Mouse (Mus musculus) kidney, postnatal 0 days (tissue): ENCODE results near the gene Tdrd5. TPM values are rescaled to one million over a fixed set of nuclear protein-coding genes. Genes with fewer than 3 reads are reported as not detected.

ENCODE experiments used
- ATAC-seq: fragments of 200-750 bp; cut with Nextera tagmentation; replicated peaks from 2 replicates; pipeline ENCODE4 v1.8.0; 2017; ENCODE audit warnings: low read depth, moderate number of reproducible peaks, moderate TSS enrichment, moderate library complexity; ENCODE audit not compliant: low FRiP score
- DNase-seq: peaks from one replicate; pipeline ENCODE4 v3.0.0-alpha.2; 2016; ENCODE audit warnings: low spot score
- H3K27ac ChIP-seq: fragments of 300-500 bp; sonication (generic); 2 replicates; pipeline ENCODE4 v1.5.1; 2014; ENCODE audit warnings: mild to moderate bottlenecking
- H3K27me3 ChIP-seq: fragments of 300-500 bp; sonication (generic); 2 replicates; pipeline ENCODE4 v1.6.1; 2014; ENCODE audit warnings: low read length, mixed read lengths; ENCODE audit not compliant: insufficient read depth
- H3K36me3 ChIP-seq: fragments of 300-500 bp; sonication (generic); 2 replicates; pipeline ENCODE4 v1.6.1; 2014; ENCODE audit warnings: low read length, mixed read lengths; ENCODE audit not compliant: insufficient read depth
- H3K4me1 ChIP-seq: fragments of 300-500 bp; sonication (generic); replicated peaks from 2 replicates; pipeline ENCODE4 v1.6.1; 2014; ENCODE audit warnings: antibody characterized with exemption, low read length, mixed read lengths; ENCODE audit not compliant: insufficient read depth
- H3K4me2 ChIP-seq: fragments of 300-500 bp; sonication (generic); 2 replicates; pipeline ENCODE4 v1.6.1; 2014; ENCODE audit warnings: mild to moderate bottlenecking, low read length, moderate library complexity, mixed read lengths
- H3K4me3 ChIP-seq: fragments of 300-500 bp; sonication (generic); replicated peaks from 2 replicates; pipeline ENCODE4 v1.5.1; 2014; ENCODE audit warnings: low read depth, low read length
- H3K9ac ChIP-seq: fragments of 300-500 bp; sonication (generic); 2 replicates; pipeline ENCODE4 v1.6.1; 2014; ENCODE audit warnings: low read depth, low read length
- H3K9me3 ChIP-seq: fragments of 300-500 bp; sonication (generic); replicated peaks from 2 replicates; pipeline ENCODE4 v1.6.1; 2016; ENCODE audit warnings: low read length, inconsistent platforms, mixed read lengths
- CTCF ChIP-seq: IDR thresholded peaks from 2 replicates; pipeline ENCODE4 v1.5.1; 2016; ENCODE audit warnings: antibody characterized with exemption, low read depth, mild to moderate bottlenecking, moderate library complexity
- WGBS: fragments of 180-500 bp; shearing (Covaris S2); extraction: QIAGEN DNeasy Blood & Tissue Kit; methylation state at CpG from one replicate; pipeline ENCODE4 v1.1.7; 2014; 5-methylcytosine and 5-hydroxymethylcytosine counted together
- polyA plus RNA-seq: library from polyadenylated mRNA; unstranded; fragments of >200 nt; fragmentation: Nextera tagmentation; extraction: Ambion mirVana; gene quantifications from 2 replicates; pipeline ENCODE4 v1.2.1, GENCODE M21; 2015

The Tdrd5 gene
- polyA plus RNA-seq, 1 experiment from 2014 or later: 4.5 TPM

GRCm38 (mm10) chr1:156247893-156248292, 55.6 kb downstream of the Tdrd5 start:
- Histone ChIP-seq H3K4me3 (no peak overlapping the region), H3K36me3 (no peaks in the 10 kb centered on the region), H3K4me1 (no peaks in the 10 kb centered on the region), H3K9ac (no peak overlapping the region), H3K4me2 (no peak overlapping the region), H3K9me3 (no peaks in the 10 kb centered on the region), H3K27me3 (no peaks in the 10 kb centered on the region), H3K27ac (no peak overlapping the region)
- TF ChIP-seq CTCF: no peak
- ATAC-seq (no peak), DNase-seq (no peak)
- WGBS: 38% methylated on average over 3 of the region's 3 CpGs

GRCm38 (mm10) chr1:156241713-156242348, 61.6 kb downstream of the Tdrd5 start:
- no peak overlapping the region for H3K4me2 ChIP-seq
- no peaks in the 10 kb centered on the region for H3K36me3 ChIP-seq
- no peak overlapping the region for H3K4me3 ChIP-seq
- H3K4me1 ChIP-seq: no peaks in the 10 kb centered on the region
- H3K9ac ChIP-seq: no peak overlapping the region
- ATAC-seq (no peak), DNase-seq (peak; percentile 86)
- H3K27ac ChIP-seq: no peak overlapping the region
- peak; percentile 90 for TF ChIP-seq CTCF
- 8% methylated on average over 14 of the region's 14 CpGs for WGBS
- no peaks in the 10 kb centered on the region for H3K9me3 ChIP-seq
- no peaks in the 10 kb centered on the region for H3K27me3 ChIP-seq

- TF ChIP-seq CTCF: peak; percentile 73
- H3K27ac ChIP-seq: no peak overlapping the region
- no peaks in the 10 kb centered on the region for H3K4me1 ChIP-seq
- no peaks in the 10 kb centered on the region for H3K9me3 ChIP-seq
- no peak overlapping the region for H3K4me3 ChIP-seq
- DNase-seq: peak; percentile 63
- no peaks in the 10 kb centered on the region for H3K27me3 ChIP-seq
- no peak overlapping the region for H3K9ac ChIP-seq
- ATAC-seq: no peak
- H3K4me2 ChIP-seq: no peak overlapping the region
- no peaks in the 10 kb centered on the region for H3K36me3 ChIP-seq
- WGBS: 33% methylated on average over 2 of the region's 2 CpGs
Observed at GRCm38 (mm10) chr1:156241035-156241434, 62.4 kb downstream of the Tdrd5 start.

- DNase-seq (no peak), ATAC-seq (no peak)
- no peaks in the 10 kb centered on the region for H3K36me3 ChIP-seq
- H3K9me3 ChIP-seq: no peaks in the 10 kb centered on the region
- no peak for TF ChIP-seq CTCF
- no peak overlapping the region for H3K4me3 ChIP-seq
- no peak overlapping the region for H3K4me2 ChIP-seq
- 91% methylated on average over 6 of the region's 6 CpGs for WGBS
- H3K27ac ChIP-seq: no peak overlapping the region
- H3K9ac ChIP-seq: no peak overlapping the region
- no peaks in the 10 kb centered on the region; the same call in none of the 2 replicates for H3K4me1 ChIP-seq
- H3K27me3 ChIP-seq: no peaks in the 10 kb centered on the region
Observed at GRCm38 (mm10) chr1:156231122-156231521, 72.3 kb downstream of the Tdrd5 start.

DNA sequence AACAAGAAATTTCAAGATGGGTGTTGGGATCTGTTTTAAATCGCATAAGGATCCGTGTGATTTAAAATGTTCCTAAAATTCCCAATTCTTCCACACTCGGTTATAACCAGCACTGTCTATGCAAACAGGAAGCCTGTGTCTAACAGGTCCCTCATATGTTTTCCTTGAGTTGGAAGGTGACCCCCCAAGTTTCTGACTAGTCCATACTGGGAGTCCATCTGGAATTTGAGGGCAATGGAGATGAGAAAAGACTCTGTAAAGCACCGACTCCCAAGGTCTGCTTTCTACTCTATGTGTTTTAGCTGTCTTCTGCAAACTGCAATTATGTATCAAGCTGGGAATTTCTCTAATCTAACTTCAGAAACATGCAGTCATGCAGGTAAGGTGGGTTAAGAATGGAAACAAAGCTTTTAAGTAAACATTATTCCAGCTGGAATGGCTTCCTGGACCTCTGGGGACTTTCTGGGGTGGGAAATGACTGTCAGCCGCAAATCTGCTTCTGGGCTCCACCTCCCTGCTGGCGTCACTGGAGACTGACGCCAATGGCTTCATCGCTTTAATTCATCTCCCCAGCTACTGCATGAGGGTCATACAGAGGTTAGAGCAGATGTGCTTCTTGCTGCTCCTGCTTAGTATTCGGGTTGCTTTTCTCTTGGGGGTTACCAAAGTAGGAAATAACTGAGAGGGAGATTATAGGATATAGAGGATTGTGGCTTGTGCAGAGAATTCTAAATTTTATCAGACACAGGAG, 73.0 kb downstream of the Tdrd5 start:
- Histone ChIP-seq H3K27me3 (no peaks in the 10 kb centered on the region), H3K27ac (no peak overlapping the region), H3K36me3 (no peaks in the 10 kb centered on the region), H3K4me1 (no peaks in the 10 kb centered on the region; the same call in none of the 2 replicates), H3K4me2 (no peak overlapping the region), H3K4me3 (no peak overlapping the region), H3K9ac (no peak overlapping the region), H3K9me3 (no peaks in the 10 kb centered on the region)
- no peak for TF ChIP-seq CTCF
- DNase-seq: peak; percentile 75
- 28% methylated on average over 9 of the region's 9 CpGs for WGBS
- no peak; the same call in 1 of the 2 replicates for ATAC-seq

- Histone ChIP-seq H3K27me3 (no peaks in the 10 kb centered on the region), H3K9ac (no peak overlapping the region), H3K36me3 (no peaks in the 10 kb centered on the region), H3K4me1 (no peaks in the 10 kb centered on the region; the same call in none of the 2 replicates), H3K27ac (no peak overlapping the region), H3K4me3 (no peak overlapping the region), H3K4me2 (no peak overlapping the region), H3K9me3 (no peaks in the 10 kb centered on the region)
- ATAC-seq (no peak), DNase-seq (peak; percentile 71)
- WGBS: 25% methylated on average over 7 of the region's 7 CpGs
- peak; percentile 80 for TF ChIP-seq CTCF
Observed at GRCm38 (mm10) chr1:156229448-156229847, 74.0 kb downstream of the Tdrd5 start.
